Mouse (Mus musculus) stomach, postnatal 0 days (tissue): ENCODE measurements at regions not wholly inside any gene's neighbourhood (a gene's known extent, or its start where the extent isn't known, plus 50 kb on each side); places are given as distances from the start of the nearest gene placed in this dataset.

ENCODE experiments used
- ATAC-seq: fragments of 200-750 bp; cut with Nextera tagmentation; 2 replicates; pipeline ENCODE4 v1.8.0; 2017; ENCODE audit not compliant: low FRiP score, low TSS enrichment
- DNase-seq: peaks from one replicate; pipeline ENCODE4 v3.0.0-alpha.2; 2016; ENCODE audit warnings: low spot score
- H3K27ac ChIP-seq: fragments of 300-500 bp; sonication (generic); replicated peaks from 2 replicates; pipeline ENCODE4 v1.5.1; 2014; ENCODE audit warnings: mild to moderate bottlenecking, control low read depth
- H3K27me3 ChIP-seq: fragments of 300-500 bp; sonication (generic); 2 replicates; pipeline ENCODE4 v1.6.1; 2014; ENCODE audit warnings: low read length; ENCODE audit not compliant: control insufficient read depth, insufficient read depth
- H3K36me3 ChIP-seq: fragments of 300-500 bp; sonication (generic); 2 replicates; pipeline ENCODE4 v1.6.1; 2014; ENCODE audit warnings: low read length, mixed read lengths; ENCODE audit not compliant: control insufficient read depth, insufficient read depth
- H3K4me1 ChIP-seq: fragments of 300-500 bp; sonication (generic); replicated peaks from 2 replicates; pipeline ENCODE4 v1.6.1; 2014; ENCODE audit warnings: antibody characterized with exemption; ENCODE audit not compliant: control insufficient read depth, insufficient read depth
- H3K4me2 ChIP-seq: fragments of 300-500 bp; sonication (generic); replicated peaks from 2 replicates; pipeline ENCODE4 v1.6.1; 2014; ENCODE audit warnings: low read depth, mild to moderate bottlenecking, control low read depth, moderate library complexity
- H3K4me3 ChIP-seq: fragments of 300-500 bp; sonication (generic); 2 replicates; pipeline ENCODE4 v1.5.1; 2014; ENCODE audit warnings: low read depth, low read length, control low read depth
- H3K9ac ChIP-seq: fragments of 300-500 bp; sonication (generic); 2 replicates; pipeline ENCODE4 v1.6.1; 2014; ENCODE audit warnings: mild to moderate bottlenecking, low read length, control low read depth, mixed read lengths
- H3K9me3 ChIP-seq: fragments of 300-500 bp; sonication (generic); 2 replicates; pipeline ENCODE4 v1.6.1; 2016; ENCODE audit warnings: low read length; ENCODE audit not compliant: control insufficient read depth
- CTCF ChIP-seq: IDR thresholded peaks from 2 replicates; pipeline ENCODE4 v1.5.1; 2016; ENCODE audit warnings: antibody characterized with exemption, low read depth, mild to moderate bottlenecking, moderate library complexity
- EP300 ChIP-seq: optimal IDR thresholded peaks from 2 replicates; pipeline ENCODE3; 2016; ENCODE audit warnings: antibody characterized with exemption
- WGBS: fragments of 180-500 bp; shearing (Covaris S2); extraction: QIAGEN DNeasy Blood & Tissue Kit; methylation state at CpG from one replicate; pipeline ENCODE4 v1.1.7; 2014; 5-methylcytosine and 5-hydroxymethylcytosine counted together

DNA sequence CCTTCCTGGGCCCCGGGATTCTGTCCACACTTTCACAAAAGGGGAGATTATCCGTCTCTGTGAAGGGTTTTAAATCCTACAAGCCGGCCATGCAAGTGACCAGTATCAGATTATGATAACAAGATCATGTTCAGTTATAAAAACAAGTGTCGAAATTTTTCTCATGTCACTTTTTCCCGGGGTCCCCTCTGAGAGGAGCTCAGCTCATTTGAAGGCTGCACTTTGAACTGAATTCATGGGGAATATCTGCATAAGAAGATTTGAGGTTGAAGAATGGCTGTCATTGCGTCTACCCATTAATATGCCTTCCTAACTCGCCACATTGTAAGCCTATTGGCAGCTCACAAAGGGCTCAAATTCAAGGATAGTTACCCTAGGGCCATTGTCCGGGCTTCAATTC, 256.0 kb upstream of the Irx3 start:
- no peaks in the 10 kb centered on the region for H3K27me3 ChIP-seq
- H3K4me1 ChIP-seq: no peaks in the 10 kb centered on the region
- H3K4me2 ChIP-seq: no peak overlapping the region
- H3K36me3 ChIP-seq: no peaks in the 10 kb centered on the region
- whole genome bisulfite sequencing: 63% methylated on average over 8 of the region's 8 CpGs
- no peak overlapping the region for H3K27ac ChIP-seq
- TF ChIP-seq CTCF: no peak
- no peak overlapping the region for H3K9ac ChIP-seq
- no peak overlapping the region for H3K4me3 ChIP-seq
- no peak for DNase-seq
- no peak for ATAC-seq
- H3K9me3 ChIP-seq: no peaks in the 10 kb centered on the region

DNA sequence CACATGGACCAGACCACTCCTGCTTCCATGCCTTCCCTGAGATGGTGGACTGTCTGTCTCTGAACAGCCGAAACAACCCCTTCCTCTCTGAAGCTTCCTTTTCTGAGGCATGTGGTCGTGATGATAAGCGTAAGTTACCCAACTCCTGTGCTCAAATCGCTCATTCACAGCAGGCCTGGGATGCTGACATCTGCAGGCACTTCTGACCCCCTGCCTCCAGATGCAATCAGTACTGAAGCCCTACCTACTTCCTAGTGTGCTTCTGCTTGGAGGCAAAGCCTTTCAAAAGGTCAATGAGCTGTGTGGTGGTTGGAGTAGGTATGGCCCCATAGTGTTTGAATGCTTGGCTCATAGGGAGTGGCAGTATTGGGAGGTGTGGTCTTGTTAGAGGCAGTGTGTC, 253.7 kb upstream of the Irx3 start:
- no peak for TF ChIP-seq EP300
- Histone ChIP-seq H3K9me3 (no peaks in the 10 kb centered on the region), H3K4me3 (no peak overlapping the region), H3K9ac (no peak overlapping the region), H3K27me3 (no peaks in the 10 kb centered on the region; the same call in 1 of the 2 replicates), H3K4me2 (no peak overlapping the region), H3K27ac (no peak overlapping the region), H3K4me1 (no peaks in the 10 kb centered on the region), H3K36me3 (no peaks in the 10 kb centered on the region)
- 83% methylated on average over 4 of the region's 4 CpGs for WGBS
- DNase-seq (no peak), ATAC-seq (no peak)

DNA sequence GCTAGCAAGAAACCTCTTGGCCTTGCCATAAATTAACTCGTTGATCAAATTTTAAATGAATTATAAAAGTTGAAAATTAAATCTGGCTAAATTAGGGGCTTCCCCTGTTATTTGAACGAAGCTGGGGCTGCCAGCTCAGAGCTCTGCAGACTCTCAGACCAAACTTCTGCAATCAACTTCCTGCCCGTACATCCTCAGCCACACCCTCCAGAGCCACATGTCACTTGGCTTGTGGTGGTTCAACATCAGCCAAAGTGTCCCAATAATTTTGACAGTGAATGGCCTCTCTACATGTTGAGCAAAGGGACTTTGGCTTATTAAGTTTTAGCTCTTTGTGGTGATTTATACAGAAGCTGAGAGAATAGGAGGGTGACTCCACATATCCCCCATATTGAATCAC, 242.8 kb upstream of the Irx3 start:
- Histone ChIP-seq H3K27me3 (no peaks in the 10 kb centered on the region), H3K27ac (no peak overlapping the region), H3K4me3 (no peak overlapping the region), H3K9ac (no peak overlapping the region), H3K4me1 (no peaks in the 10 kb centered on the region), H3K36me3 (no peaks in the 10 kb centered on the region), H3K9me3 (no peaks in the 10 kb centered on the region), H3K4me2 (no peak overlapping the region)
- WGBS: 63% methylated on average over 3 of the region's 3 CpGs
- DNase-seq: no peak
- no peak for TF ChIP-seq CTCF
- no peak for TF ChIP-seq EP300
- ATAC-seq: no peak

DNA sequence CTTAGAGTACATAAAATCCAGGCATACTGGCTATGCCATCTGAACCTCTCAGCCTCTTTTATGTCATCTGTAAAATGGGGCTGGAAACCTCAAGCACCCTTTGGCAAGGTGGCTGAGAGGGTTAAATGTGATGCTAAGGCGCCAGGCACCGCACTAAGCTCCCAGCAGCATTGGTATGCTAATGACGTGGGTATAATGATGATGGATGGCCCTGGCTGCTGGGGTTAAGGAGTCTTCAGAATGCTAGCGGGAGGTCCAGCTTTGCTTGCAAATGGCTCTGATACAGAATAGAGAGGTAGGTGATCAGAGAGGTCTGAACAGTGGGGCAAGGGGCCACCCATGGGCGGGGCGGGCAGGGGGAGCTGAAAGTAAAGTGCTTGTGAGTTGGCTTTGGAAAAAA, 241.1 kb upstream of the Irx3 start:
- WGBS: 17% methylated on average over 6 of the region's 6 CpGs
- DNase-seq (no peak), ATAC-seq (no peak)
- TF ChIP-seq EP300 (no peak), CTCF (no peak)
- Histone ChIP-seq H3K4me3 (no peak overlapping the region), H3K36me3 (no peaks in the 10 kb centered on the region), H3K27ac (no peak overlapping the region), H3K4me1 (no peaks in the 10 kb centered on the region), H3K27me3 (no peaks in the 10 kb centered on the region), H3K9ac (no peak overlapping the region), H3K9me3 (no peaks in the 10 kb centered on the region), H3K4me2 (no peak overlapping the region)

DNA sequence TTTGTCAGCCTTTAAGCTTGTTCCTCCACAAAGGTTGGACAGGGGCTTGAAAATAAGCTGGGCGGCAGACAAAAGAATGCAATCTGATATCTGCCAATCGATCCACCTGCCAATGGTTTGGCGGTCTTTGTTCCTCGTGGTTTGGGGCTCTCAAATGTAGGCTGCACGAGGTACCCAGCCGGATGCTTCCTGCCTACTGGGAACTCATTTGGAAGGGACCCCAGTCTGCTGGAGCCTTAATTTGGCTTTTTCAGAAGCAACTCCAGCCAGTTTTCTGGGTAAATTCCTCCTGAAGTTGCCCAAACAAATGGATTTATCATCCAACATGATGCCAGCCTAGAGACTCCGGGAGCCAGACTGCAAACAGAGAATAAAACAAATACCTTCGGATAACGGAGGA, 228.1 kb upstream of the Irx3 start:
- Histone ChIP-seq H3K4me1 (no peaks in the 10 kb centered on the region), H3K27me3 (no peaks in the 10 kb centered on the region), H3K9ac (no peak overlapping the region), H3K4me3 (no peak overlapping the region), H3K9me3 (no peaks in the 10 kb centered on the region), H3K36me3 (no peaks in the 10 kb centered on the region), H3K4me2 (no peak overlapping the region), H3K27ac (no peak overlapping the region)
- no peak for TF ChIP-seq CTCF
- ATAC-seq (no peak), DNase-seq (no peak)
- 27% methylated on average over 9 of the region's 9 CpGs for WGBS

DNA sequence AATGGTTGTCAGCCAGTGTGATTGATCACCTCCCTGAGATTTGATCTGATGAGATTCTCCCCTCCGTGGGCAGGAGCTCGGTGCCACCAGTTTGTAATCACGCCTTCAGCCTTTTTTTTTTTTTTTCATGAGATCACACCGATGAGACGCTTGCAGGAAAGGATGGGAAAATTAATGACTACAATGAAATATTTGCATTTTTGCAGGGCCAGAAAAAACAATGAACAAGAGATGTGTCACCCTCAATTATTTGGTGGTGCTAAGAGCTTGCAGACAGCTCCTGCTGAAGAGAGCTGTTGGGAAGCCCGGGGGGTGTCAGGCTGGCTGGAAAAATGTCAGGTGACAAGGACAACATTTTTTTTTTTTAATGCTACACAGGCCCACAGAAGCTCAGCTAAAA, 227.6 kb upstream of the Irx3 start:
- no peak for ATAC-seq
- 17% methylated on average over 6 of the region's 6 CpGs for WGBS
- no peak overlapping the region for H3K4me2 ChIP-seq
- H3K9ac ChIP-seq: no peak overlapping the region
- no peaks in the 10 kb centered on the region for H3K9me3 ChIP-seq
- no peak overlapping the region for H3K27ac ChIP-seq
- H3K36me3 ChIP-seq: no peaks in the 10 kb centered on the region
- TF ChIP-seq CTCF (no peak), EP300 (no peak)
- no peak for DNase-seq
- no peaks in the 10 kb centered on the region for H3K27me3 ChIP-seq
- no peak overlapping the region for H3K4me3 ChIP-seq
- H3K4me1 ChIP-seq: no peaks in the 10 kb centered on the region
